Mouse (Mus musculus): ENCODE results near the gene Serpinb2. TPM values are rescaled to one million over a fixed set of nuclear protein-coding genes. Genes with fewer than 3 reads are reported as not detected.

Serpinb2 gene
- polyA plus RNA-seq, 1 experiment from 2014 or later = not detected

Other genes starting within 250 kb of the Serpinb2 start
- gene Serpinb3b, start 233.1 kb upstream of the Serpinb2 start, polyA plus RNA-seq (2016; fragmentation: Nextera tagmentation; extraction: Ambion mirVana) = not detected in 2 replicates
- not detected in 2 replicates for gene Serpinb3c, start 233.1 kb upstream of the Serpinb2 start, polyA plus RNA-seq (2016; fragmentation: Nextera tagmentation; extraction: Ambion mirVana)
- not detected in 2 replicates for gene Serpinb11, start 150.2 kb upstream of the Serpinb2 start, polyA plus RNA-seq (2016; fragmentation: Nextera tagmentation; extraction: Ambion mirVana)
- gene Serpinb7, start 111.8 kb upstream of the Serpinb2 start, polyA plus RNA-seq (2016; fragmentation: Nextera tagmentation; extraction: Ambion mirVana) = 0.11 TPM in 1 of 2 replicates, not detected in the other
- 0.31 and 0.50 TPM in 2 replicates for gene Serpinb8, start 78.6 kb downstream of the Serpinb2 start, polyA plus RNA-seq (2016; fragmentation: Nextera tagmentation; extraction: Ambion mirVana)